Mouse (Mus musculus) MEL (cell line): ENCODE results near the gene Nfia. TPM values are rescaled to one million over a fixed set of nuclear protein-coding genes. Genes with fewer than 3 reads are reported as not detected.
A peak's percentile ranks its signal among the peaks of the same experiment; 100 is the strongest.

Experiments used
- DNase-seq: peaks from one replicate; pipeline ENCODE4 v3.0.0; 2011; ENCODE audit warnings: low read depth, low spot score
- H3K27ac ChIP-seq: 2 replicates; pipeline ENCODE4 v1.5.1; 2012; ENCODE audit warnings: low read depth, mild to moderate bottlenecking, control low read depth, low read length, moderate library complexity; ENCODE audit not compliant: control insufficient read depth
- H3K27me3 ChIP-seq, 2 experiments: fragments of 150-350 bp in 1 of 2; sonication (generic) in 1 of 2; 2 replicates each; pipeline ENCODE4 v1.6.1; 2012; ENCODE audit warnings: low read length in 2 of 2, mild to moderate bottlenecking in 2 of 2, improper control_type of control experiment in 1 of 2, moderate library complexity in 1 of 2; ENCODE audit not compliant: insufficient read depth in 2 of 2, control insufficient read depth in 1 of 2
- H3K36me3 ChIP-seq, 2 experiments: 2 replicates each; pipeline ENCODE4 v1.6.1; 2012 to 2014; ENCODE audit warnings: low read length in 2 of 2, improper control_type of control experiment in 1 of 2, inconsistent platforms in 1 of 2, mild to moderate bottlenecking in 1 of 2; ENCODE audit not compliant: insufficient read depth in 2 of 2, control insufficient read depth in 1 of 2
- H3K4me1 ChIP-seq, 2 experiments: fragments of 150-350 bp in 1 of 2; sonication (generic) in 1 of 2; 2 replicates each; pipeline ENCODE4 v1.6.1; 2012; ENCODE audit warnings: low read length in 2 of 2, improper control_type of control experiment in 1 of 2, mild to moderate bottlenecking in 1 of 2; ENCODE audit not compliant: insufficient read depth in 2 of 2, control insufficient read depth in 1 of 2
- H3K4me3 ChIP-seq, 2 experiments: fragments of 150-350 bp in 1 of 2; sonication (generic) in 1 of 2; 2 replicates each; pipeline ENCODE4 v1.5.1; 2012; ENCODE audit warnings: low read depth in 2 of 2, low read length in 2 of 2, mild to moderate bottlenecking in 2 of 2, moderate library complexity in 2 of 2, control low read depth in 1 of 2, improper control_type of control experiment in 1 of 2; ENCODE audit not compliant: control insufficient read depth in 1 of 2, insufficient read depth in 1 of 2
- H3K79me2 ChIP-seq: 2 replicates; pipeline ENCODE4 v1.6.1; 2012; ENCODE audit warnings: mild to moderate bottlenecking, low read length, moderate library complexity; ENCODE audit not compliant: control insufficient read depth, poor library complexity, insufficient read depth
- H3K9ac ChIP-seq: 2 replicates; pipeline ENCODE4 v1.6.1; 2012; ENCODE audit warnings: low read depth, mild to moderate bottlenecking, control low read depth, low read length, moderate library complexity; ENCODE audit not compliant: control insufficient read depth, poor library complexity, severe bottlenecking
- H3K9me3 ChIP-seq: fragments of 150-350 bp; sonication (generic); replicated peaks from 2 replicates; pipeline ENCODE4 v1.6.1; 2012; ENCODE audit warnings: mild to moderate bottlenecking, low read length, improper control_type of control experiment, moderate library complexity; ENCODE audit not compliant: insufficient read depth
- BHLHE40 ChIP-seq: IDR thresholded peaks from 2 replicates; pipeline ENCODE4 v1.6.1; 2012; ENCODE audit warnings: low read depth, mild to moderate bottlenecking, inconsistent platforms, low read length, improper control_type of control experiment, borderline replicate concordance
- CHD2 ChIP-seq: IDR thresholded peaks from 2 replicates; pipeline ENCODE4 v1.6.1; 2011; ENCODE audit warnings: low read length, improper control_type of control experiment
- CTCF ChIP-seq, 3 experiments: IDR thresholded peaks in 2 of 3; conservative IDR thresholded peaks in 1 of 3; 2 replicates each; pipeline ENCODE4 v1.5.1; 2011 to 2012; ENCODE audit warnings: low read length in 3 of 3, low read depth in 2 of 3, mild to moderate bottlenecking in 2 of 3, improper control_type of control experiment in 1 of 3, inconsistent platforms in 1 of 3, mixed read lengths in 1 of 3, moderate library complexity in 1 of 3; ENCODE audit not compliant: control insufficient read depth in 1 of 3, insufficient read depth in 1 of 3, poor library complexity in 1 of 3, severe bottlenecking in 1 of 3
- E2F4 ChIP-seq: IDR thresholded peaks from 2 replicates; pipeline ENCODE4 v1.6.1; 2011; ENCODE audit warnings: low read depth, low read length, improper control_type of control experiment, borderline replicate concordance
- ELF1 ChIP-seq: IDR thresholded peaks from 2 replicates; pipeline ENCODE4 v1.6.1; 2014; ENCODE audit warnings: low read depth, mild to moderate bottlenecking, inconsistent platforms, low read length, improper control_type of control experiment, moderate library complexity
- EP300 ChIP-seq, 2 experiments: IDR thresholded peaks; 2 replicates each; pipeline ENCODE4 v1.6.1; 2011; ENCODE audit warnings: improper control_type of control experiment in 2 of 2, low read length in 2 of 2, low read depth in 1 of 2, mild to moderate bottlenecking in 1 of 2
- ETS1 ChIP-seq: IDR thresholded peaks from 2 replicates; pipeline ENCODE4 v1.6.1; 2012; ENCODE audit warnings: low read depth, mild to moderate bottlenecking, inconsistent platforms, low read length, improper control_type of control experiment, moderate library complexity
- GABPA ChIP-seq: IDR thresholded peaks from 2 replicates; pipeline ENCODE4 v1.6.1; 2012; ENCODE audit warnings: low read depth, mild to moderate bottlenecking, inconsistent platforms, low read length, improper control_type of control experiment, moderate library complexity
- GATA1 ChIP-seq: IDR thresholded peaks from 2 replicates; pipeline ENCODE4 v1.6.1; 2011; ENCODE audit warnings: low read depth, low read length, improper control_type of control experiment
- HCFC1 ChIP-seq: IDR thresholded peaks from 2 replicates; pipeline ENCODE4 v1.6.1; 2012; ENCODE audit warnings: low read depth, mild to moderate bottlenecking, inconsistent platforms, low read length, improper control_type of control experiment, moderate library complexity
- JUND ChIP-seq: IDR thresholded peaks from 2 replicates; pipeline ENCODE4 v1.6.1; 2011; ENCODE audit warnings: low read depth, mild to moderate bottlenecking, improper control_type of control experiment, low read length
- MAX ChIP-seq: IDR thresholded peaks from 2 replicates; pipeline ENCODE4 v1.6.1; 2011; ENCODE audit warnings: low read length, improper control_type of control experiment
- MXI1 ChIP-seq: IDR thresholded peaks from 2 replicates; pipeline ENCODE4 v1.6.1; 2011; ENCODE audit warnings: mild to moderate bottlenecking, low read depth, low read length, improper control_type of control experiment
- MYB ChIP-seq: IDR thresholded peaks from 2 replicates; pipeline ENCODE4 v1.6.1; 2011; ENCODE audit warnings: mild to moderate bottlenecking, low read depth, low read length, improper control_type of control experiment
- MYC ChIP-seq: IDR thresholded peaks from 2 replicates; pipeline ENCODE4 v1.6.1; 2011; ENCODE audit warnings: low read depth, mild to moderate bottlenecking, low read length, improper control_type of control experiment, moderate library complexity
- NELFE ChIP-seq: IDR thresholded peaks from 2 replicates; pipeline ENCODE4 v1.6.1; 2011; ENCODE audit warnings: low read depth, low read length, improper control_type of control experiment
- POLR2A ChIP-seq, 2 experiments: IDR thresholded peaks; 2 replicates each; pipeline ENCODE4 v1.6.1; 2011 to 2012; ENCODE audit warnings: low read length in 2 of 2, mild to moderate bottlenecking in 2 of 2, control low read depth in 1 of 2, improper control_type of control experiment in 1 of 2, low read depth in 1 of 2, moderate library complexity in 1 of 2; ENCODE audit not compliant: control insufficient read depth in 1 of 2, insufficient read depth in 1 of 2, poor library complexity in 1 of 2
- POLR2AphosphoS2 ChIP-seq: IDR thresholded peaks from 2 replicates; pipeline ENCODE4 v1.6.1; 2011; ENCODE audit warnings: low read length, improper control_type of control experiment
- POLR2AphosphoS5 ChIP-seq: IDR thresholded peaks from 2 replicates; pipeline ENCODE4 v1.6.1; 2012; ENCODE audit warnings: low read depth, borderline replicate concordance, mild to moderate bottlenecking, inconsistent platforms, low read length, moderate library complexity, mixed read lengths
- RCOR1 ChIP-seq: IDR thresholded peaks from 2 replicates; pipeline ENCODE4 v1.6.1; 2012; ENCODE audit warnings: low read depth, mild to moderate bottlenecking, inconsistent platforms, low read length, improper control_type of control experiment
- SMC3 ChIP-seq: IDR thresholded peaks from 2 replicates; pipeline ENCODE4 v1.6.1; 2011; ENCODE audit warnings: low read depth, low read length, improper control_type of control experiment
- TAL1 ChIP-seq: IDR thresholded peaks from 2 replicates; pipeline ENCODE4 v1.6.1; 2012; ENCODE audit warnings: mild to moderate bottlenecking, inconsistent platforms, low read length, moderate library complexity, mixed read lengths
- TBP ChIP-seq: IDR thresholded peaks from 2 replicates; pipeline ENCODE4 v1.8.0; 2011; ENCODE audit warnings: low read depth, low read length, improper control_type of control experiment
- TCF12 ChIP-seq: IDR thresholded peaks from 2 replicates; pipeline ENCODE4 v1.6.1; 2014; ENCODE audit warnings: low read depth, mild to moderate bottlenecking, inconsistent platforms, low read length, improper control_type of control experiment, moderate library complexity
- UBTF ChIP-seq: IDR thresholded peaks from 2 replicates; pipeline ENCODE4 v1.6.1; 2012; ENCODE audit warnings: low read depth, mild to moderate bottlenecking, inconsistent platforms, low read length, improper control_type of control experiment, moderate library complexity, borderline replicate concordance; ENCODE audit not compliant: insufficient read depth
- USF1 ChIP-seq: IDR thresholded peaks from 2 replicates; pipeline ENCODE4 v1.6.1; 2014; ENCODE audit warnings: low read depth, mild to moderate bottlenecking, inconsistent platforms, low read length, improper control_type of control experiment, moderate library complexity
- ZC3H11A ChIP-seq: IDR thresholded peaks from 2 replicates; pipeline ENCODE4 v1.6.1; 2012; ENCODE audit warnings: low read depth, mild to moderate bottlenecking, inconsistent platforms, low read length, improper control_type of control experiment
- ZMIZ1 ChIP-seq: IDR thresholded peaks from 2 replicates; pipeline ENCODE4 v1.6.1; 2012; ENCODE audit warnings: low read depth, mild to moderate bottlenecking, inconsistent platforms, low read length, improper control_type of control experiment, moderate library complexity
- ZNF384 ChIP-seq: IDR thresholded peaks from 2 replicates; pipeline ENCODE4 v1.6.1; 2012; ENCODE audit warnings: low read depth, mild to moderate bottlenecking, inconsistent platforms, low read length, improper control_type of control experiment
- polyA plus RNA-seq, 2 experiments: library from polyadenylated mRNA; stranded (reverse) in 1 of 2; unstranded in 1 of 2; fragments of >175 nt in 1 of 2; fragments of >200 nt in 1 of 2; gene quantifications; 2 replicates each; pipeline versions ENCODE4 v1.2.1 to v1.2.4; 2012; ENCODE audit warnings: low replicate concordance in 2 of 2, low read depth in 1 of 2; ENCODE audit not compliant: insufficient read length in 2 of 2, insufficient read depth in 1 of 2, missing spikeins in 1 of 2
- total RNA-seq: library from RNA; depleted of rRNA; stranded (reverse); fragments of 300-350 nt; gene quantifications from 2 replicates; pipeline ENCODE4 v1.2.3, GENCODE M21; 2012

Nfia gene
- total and polyA plus RNA-seq, 3 experiments = 10.2 to 20.5 (median 13.4) TPM

- no peak for DNase-seq
- peaks cover 26 to 36% of the 10 kb centered on the region in 2 experiments for H3K4me1 ChIP-seq
- peaks cover 18 to 62% of the 10 kb centered on the region in 2 experiments for H3K36me3 ChIP-seq
- H3K79me2 ChIP-seq = peaks cover 61% of the 10 kb centered on the region
- H3K9me3 ChIP-seq = no peaks in the 10 kb centered on the region
- no peak overlapping the region for H3K4me3 ChIP-seq
- TF ChIP-seq POLR2AphosphoS2 = no peak
- TF ChIP-seq USF1 = no peak
- TF ChIP-seq CHD2 = no peak
- TF ChIP-seq HCFC1 = no peak
- TF ChIP-seq E2F4 = no peak
- TF ChIP-seq RCOR1 = no peak
- no peak for TF ChIP-seq SMC3
- no peak for TF ChIP-seq ETS1
- no peak for TF ChIP-seq MYC
- TF ChIP-seq ZNF384 = no peak
- no peak for TF ChIP-seq ELF1
- TF ChIP-seq POLR2A (IDR thresholded peaks at IDR 0.05; ENCODE audit: control insufficient read depth in 1 of 2, insufficient read depth in 1 of 2, low read depth in 1 of 2, low read length in 2 of 2, poor library complexity in 1 of 2) = no peak
- TF ChIP-seq NELFE = no peak
- TF ChIP-seq EP300 (IDR thresholded peaks at IDR 0.05; ENCODE audit: low read depth in 1 of 2, low read length in 2 of 2) = no peak
- TF ChIP-seq UBTF = no peak
- TF ChIP-seq MXI1 = no peak
- no peak for TF ChIP-seq ZC3H11A
- no peak for TF ChIP-seq POLR2AphosphoS5
- H3K9ac ChIP-seq = no peak overlapping the region
- H3K27me3 ChIP-seq = no peaks in the 10 kb centered on the region
- no peak overlapping the region for H3K27ac ChIP-seq
These were observed 53.3 kb downstream of the Nfia start for GRCm38 (mm10) chr4:97825841-97826240.

GRCm38 (mm10) chr4:97827115-97827514 lies 54.6 kb downstream of the Nfia start:
- H3K4me1 ChIP-seq = peaks cover 29 to 36% of the 10 kb centered on the region in 2 experiments
- H3K9me3 ChIP-seq = no peaks in the 10 kb centered on the region
- peak overlapping the region; percentile 0; the same call in 1 of the 2 replicates for H3K27ac ChIP-seq
- peaks cover 18 to 61% of the 10 kb centered on the region in 2 experiments for H3K36me3 ChIP-seq
- TF ChIP-seq RCOR1 = no peak
- no peak for TF ChIP-seq BHLHE40
- TF ChIP-seq UBTF = no peak
- TF ChIP-seq MYB = 0 out of 2 replicates have a peak, but pooled peaks have one; percentile 10
- no peak for TF ChIP-seq GABPA
- TF ChIP-seq MAX = no peak
- no peak for TF ChIP-seq ELF1
- no peak for TF ChIP-seq MXI1
- peak; percentile 42; the same call in 1 of the 2 replicates for TF ChIP-seq GATA1
- no peak for TF ChIP-seq ZMIZ1
- TF ChIP-seq TAL1 = peak; percentile 60
- TF ChIP-seq POLR2A (IDR thresholded peaks at IDR 0.05; ENCODE audit: control insufficient read depth in 1 of 2, insufficient read depth in 1 of 2, low read depth in 1 of 2, low read length in 2 of 2, poor library complexity in 1 of 2) = no peak
- TF ChIP-seq CHD2 = no peak
- TF ChIP-seq JUND = no peak
- no peak for TF ChIP-seq CTCF (IDR thresholded peaks at IDR 0.05 in 2 of 3, conservative IDR thresholded peaks at IDR 0.05 in 1 of 3; ENCODE audit: control insufficient read depth in 1 of 3, insufficient read depth in 1 of 3, low read depth in 2 of 3, low read length in 3 of 3, poor library complexity in 1 of 3, severe bottlenecking in 1 of 3)
- TF ChIP-seq TBP = no peak
- TF ChIP-seq ETS1 = no peak
- TF ChIP-seq TCF12 = peak; percentile 49; the same call in 1 of the 2 replicates
- TF ChIP-seq MYC = no peak
- TF ChIP-seq EP300 (IDR thresholded peaks at IDR 0.05; ENCODE audit: low read depth in 1 of 2, low read length in 2 of 2) = peak; percentile 55 to 59; a peak in 2 of 4 replicates
- TF ChIP-seq, all 39 proteins: peak for 5
- Histone ChIP-seq H3K79me2 (peaks cover 59% of the 10 kb centered on the region), H3K4me3 (no peak overlapping the region), H3K9ac (no peak overlapping the region), H3K27me3 (no peaks in the 10 kb centered on the region)
- DNase-seq = peak; percentile 60
